Mouse (Mus musculus) lung, adult 2 months (tissue): ENCODE results near the gene Cmss1.

Experiments used
- CTCF ChIP-seq: fragments of 200-500 bp; IDR thresholded peaks from 2 replicates; pipeline ENCODE4 v1.5.1; 2011; ENCODE audit warnings: mild to moderate bottlenecking, low read length, control low read depth; ENCODE audit not compliant: insufficient read depth
- POLR2A ChIP-seq: fragments of 200-500 bp; IDR thresholded peaks from 2 replicates; pipeline ENCODE4 v1.6.1; 2011; ENCODE audit warnings: low read depth, mild to moderate bottlenecking, control low read depth, low read length, borderline replicate concordance; ENCODE audit errors: extremely low read depth

DNA sequence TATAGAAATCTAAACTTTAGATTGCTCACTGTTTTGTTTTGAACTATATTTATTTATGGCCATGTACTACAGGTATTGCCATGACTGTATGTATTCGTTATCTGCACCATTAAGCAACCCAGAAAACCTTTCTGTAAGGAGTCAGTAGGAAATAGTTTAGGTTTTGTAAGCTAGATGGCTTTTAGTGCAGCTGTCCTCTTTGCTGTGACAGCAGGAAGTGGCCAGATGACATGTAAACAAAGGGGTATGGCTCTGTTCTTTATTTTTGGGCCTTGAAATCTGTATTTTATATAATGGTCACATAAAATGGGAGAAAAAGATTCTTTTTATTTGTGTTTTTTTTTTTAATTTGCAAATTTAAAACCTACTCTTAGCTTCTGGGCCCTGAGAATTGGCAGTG, 71.9 kb downstream of the Cmss1 start:
- TF ChIP-seq CTCF (no peak), POLR2A (no peak)
